Mouse (Mus musculus) induced T-regulatory cell, adult 2 months (primary cell): Measurements from ENCODE around the gene Tvp23a.

Experiments
- DNase-seq: peaks from one replicate; pipeline ENCODE4 v3.0.0-alpha.2; 2012; ENCODE audit warnings: low read depth

The Tvp23a gene

GRCm38 (mm10) chr16:10447264-10447594, at the start of gene Tvp23a:
TSS of gene Tvp23a (minus strand) at chr16:10447362.
- no peak for DNase-seq

GRCm38 (mm10) chr16:10495824-10496298, 48.7 kb upstream of the Tvp23a start:
- no peak for DNase-seq

GRCm38 (mm10) chr16:10492587-10492986, 45.4 kb upstream of the Tvp23a start:
- peak; percentile 6 for DNase-seq

GRCm38 (mm10) chr16:10491716-10492115, 44.6 kb upstream of the Tvp23a start:
- DNase-seq, result no peak

- DNase-seq, result no peak
Observed at GRCm38 (mm10) chr16:10490503-10491150, 43.5 kb upstream of the Tvp23a start.

GRCm38 (mm10) chr16:10489904-10490457, 42.8 kb upstream of the Tvp23a start:
- DNase-seq, result no peak

- DNase-seq, result no peak
Observed at GRCm38 (mm10) chr16:10489483-10489882, 42.3 kb upstream of the Tvp23a start.

GRCm38 (mm10) chr16:10488769-10489481, 41.8 kb upstream of the Tvp23a start:
- DNase-seq, result no peak

- DNase-seq, result no peak
Observed at GRCm38 (mm10) chr16:10487895-10488493, 40.8 kb upstream of the Tvp23a start.

- DNase-seq, result no peak
Observed at GRCm38 (mm10) chr16:10486993-10487392, 39.8 kb upstream of the Tvp23a start.

- no peak for DNase-seq
Observed at GRCm38 (mm10) chr16:10482343-10482742, 35.2 kb upstream of the Tvp23a start.

GRCm38 (mm10) chr16:10479857-10480256, 32.7 kb upstream of the Tvp23a start, which contains the start of gene Ciita:
TSS of gene Ciita (plus strand) at chr16:10480059.
- DNase-seq, result no peak

- no peak for DNase-seq
Observed at GRCm38 (mm10) chr16:10475919-10476318, 28.8 kb upstream of the Tvp23a start.

- DNase-seq, result no peak
Observed at GRCm38 (mm10) chr16:10474956-10475355, 27.8 kb upstream of the Tvp23a start.

- no peak for DNase-seq
Observed at GRCm38 (mm10) chr16:10471950-10472349, 24.8 kb upstream of the Tvp23a start.

- no peak for DNase-seq
Observed at GRCm38 (mm10) chr16:10468201-10468600, 21.0 kb upstream of the Tvp23a start.

- no peak for DNase-seq
Observed at GRCm38 (mm10) chr16:10467391-10468107, 20.4 kb upstream of the Tvp23a start.

GRCm38 (mm10) chr16:10465011-10465681, 18.0 kb upstream of the Tvp23a start:
- no peak for DNase-seq

GRCm38 (mm10) chr16:10461178-10461577, 14.0 kb upstream of the Tvp23a start:
- DNase-seq, result no peak

- DNase-seq, result no peak
Observed at GRCm38 (mm10) chr16:10460188-10460587, 13.0 kb upstream of the Tvp23a start.

- DNase-seq, result no peak
Observed at GRCm38 (mm10) chr16:10454583-10454974, 7.4 kb upstream of the Tvp23a start.
